Mouse (Mus musculus): ENCODE data around the gene Olfr1022.

GRCm38 (mm10) chr2:85904952-85905351, 36.6 kb downstream of the Olfr1022 start, which contains the start of gene Olfr1024:
- no peak for TF ChIP-seq NANOG (IDR thresholded peaks at IDR 0.05; ENCODE audit: borderline replicate concordance, low read length)
- no peak for TF ChIP-seq CTCF (conservative IDR thresholded peaks at IDR 0.05; ENCODE audit: low read length)
- no peak for TF ChIP-seq POU5F1 (IDR thresholded peaks at IDR 0.05; ENCODE audit: borderline replicate concordance, low read length)
